10 mouse cellular contexts compared by ENCODE assay signal in the genomic region with DNA sequence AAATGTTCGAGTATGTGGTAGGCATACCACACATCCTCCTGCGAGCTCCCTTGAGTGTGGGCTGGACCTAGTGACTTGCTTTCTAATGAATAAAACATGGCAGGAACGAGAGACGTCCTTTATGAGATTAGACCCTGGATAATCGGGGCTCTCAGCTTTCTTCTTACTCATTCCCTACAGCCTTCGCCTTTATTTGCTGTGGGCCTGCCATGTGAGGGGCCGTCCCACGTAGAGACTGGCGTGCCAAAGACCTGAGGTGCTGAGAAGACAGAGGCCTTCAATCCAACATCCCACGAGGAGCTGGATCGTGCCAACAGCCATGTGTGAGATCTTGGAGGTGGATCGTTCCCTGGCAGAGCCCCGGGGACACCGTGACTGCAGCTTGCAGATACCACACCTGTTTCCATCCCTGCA. TPM values are rescaled to one million over a fixed set of nuclear protein-coding genes. Genes with fewer than 3 reads are reported as not detected.
DNase-seq lines count a peak whose midpoint lies in the region; ATAC-seq lines count a peak whose summit lies in the region.
"Had no signal": no experiment of that assay in that cellular context is flagged by ENCODE, and none has a peak within 500 bp of the region (broad histone marks: within the 10 kb centered on the region; RNA-seq: fewer than 3 reads in every experiment).

No protein-coding gene starts in this region.

- no peak overlapping the region for H3K4me3 ChIP-seq in heart, embryonic 11.5 days (ENCODE audit: low read depth, low read length)
- no peak overlapping the region for H3K4me3 ChIP-seq in midbrain, embryonic 11.5 days (ENCODE audit: low read depth, low read length)
- H3K4me3 ChIP-seq in midbrain, embryonic 15.5 days, result no peak overlapping the region
- H3K4me3 ChIP-seq in midbrain, embryonic 13.5 days (replicated peaks), result no peak overlapping the region

- H3K4me2 ChIP-seq in heart, embryonic 11.5 days, result no peak overlapping the region
- no peak overlapping the region for H3K4me2 ChIP-seq in midbrain, embryonic 11.5 days
- no peak overlapping the region for H3K4me2 ChIP-seq in midbrain, embryonic 15.5 days
- H3K4me2 ChIP-seq in midbrain, embryonic 13.5 days (replicated peaks), result peak overlapping the region; percentile 22; the same call in 1 of the 2 replicates
- H3K4me2 ChIP-seq: liver, embryonic 11.5 days had no signal

- no peak for ATAC-seq in heart, embryonic 11.5 days (replicated peaks; ENCODE audit: insufficient number of reproducible peaks, low FRiP score, low TSS enrichment)
- peak; percentile 54; the same call in 1 of the 2 replicates for ATAC-seq in midbrain, embryonic 11.5 days (ENCODE audit: low FRiP score)
- no peak for ATAC-seq in midbrain, embryonic 15.5 days (replicated peaks)
- no peak for ATAC-seq in midbrain, embryonic 13.5 days
- ATAC-seq in CD4-positive, CD25-positive, alpha-beta regulatory T cell, adult 4 months, result no peak

- peak overlapping the region; percentile 48; the same call in 1 of the 2 replicates for H3K27ac ChIP-seq in heart, embryonic 11.5 days (ENCODE audit: low read depth, low read length)
- H3K27ac ChIP-seq in midbrain, embryonic 11.5 days (ENCODE audit: low read depth, low read length), result no peak overlapping the region
- H3K27ac ChIP-seq in midbrain, embryonic 15.5 days, result no peak overlapping the region; the same call in 1 of the 2 replicates
- peak overlapping the region; percentile 39; the same call in 1 of the 2 replicates for H3K27ac ChIP-seq in midbrain, embryonic 13.5 days

- no peak for DNase-seq in heart, postnatal 25 days (ENCODE audit: low spot score)
- peak; percentile 89 for DNase-seq in midbrain, embryonic 11.5 days (ENCODE audit: low spot score, missing footprints)
- peak; percentile 69 to 81 for DNase-seq in frontal cortex, postnatal 36 days (ENCODE audit: low spot score in 2 of 2)
- no peak for DNase-seq in natural killer cell, adult 2 months (ENCODE audit: low spot score in 2 of 2)

- H3K27me3 ChIP-seq in heart, embryonic 11.5 days (ENCODE audit: control insufficient read depth, insufficient read depth, low read length), result no peaks in the 10 kb centered on the region
- H3K27me3 ChIP-seq in midbrain, embryonic 11.5 days (ENCODE audit: control insufficient read depth, insufficient read depth, low read length), result no peaks in the 10 kb centered on the region
- H3K27me3 ChIP-seq in midbrain, embryonic 15.5 days (replicated peaks), result no peaks in the 10 kb centered on the region
- no peaks in the 10 kb centered on the region for H3K27me3 ChIP-seq in midbrain, embryonic 13.5 days

- no peaks in the 10 kb centered on the region for H3K36me3 ChIP-seq in heart, embryonic 11.5 days (ENCODE audit: control insufficient read depth, insufficient read depth, low read length)
- no peaks in the 10 kb centered on the region for H3K36me3 ChIP-seq in midbrain, embryonic 11.5 days (ENCODE audit: control insufficient read depth, insufficient read depth, low read length)
- H3K36me3 ChIP-seq in midbrain, embryonic 15.5 days (replicated peaks), result no peaks in the 10 kb centered on the region
- no peaks in the 10 kb centered on the region for H3K36me3 ChIP-seq in midbrain, embryonic 13.5 days

- H3K9me3 ChIP-seq in heart, embryonic 11.5 days (replicated peaks; ENCODE audit: control insufficient read depth, low read length), result no peaks in the 10 kb centered on the region
- H3K9me3 ChIP-seq in midbrain, embryonic 11.5 days (ENCODE audit: control insufficient read depth, low read length), result no peaks in the 10 kb centered on the region
- H3K9me3 ChIP-seq in midbrain, embryonic 15.5 days, result no peaks in the 10 kb centered on the region
- H3K9me3 ChIP-seq in midbrain, embryonic 13.5 days, result 0 out of 2 replicates have a peak, but pooled peaks cover 2% of the 10 kb centered on the region

- 67% methylated on average over 14 of the region's 14 CpGs for WGBS in heart, embryonic 11.5 days (ENCODE audit: insufficient replicate concordance)
- WGBS in midbrain, embryonic 11.5 days, result 40% methylated on average over 14 of the region's 14 CpGs
- 26% methylated on average over 14 of the region's 14 CpGs for WGBS in midbrain, embryonic 15.5 days
- 29% methylated on average over 14 of the region's 14 CpGs for WGBS in midbrain, embryonic 13.5 days

- intact Hi-C loops in heart, postnatal 25 days (cut with DNase I), result loop anchor here (2.0 to 5.0 kb wide), 2 partner anchors 54 to 202 kb away; no protein-coding TSS in a partner anchor

- H3K9ac ChIP-seq in heart, embryonic 11.5 days (ENCODE audit: low read depth, low read length), result peak overlapping the region; percentile 43; the same call in 1 of the 2 replicates
- no peak overlapping the region for H3K9ac ChIP-seq in midbrain, embryonic 11.5 days (ENCODE audit: low read length)
- no peak overlapping the region for H3K9ac ChIP-seq in midbrain, embryonic 15.5 days
- peak overlapping the region; percentile 32; the same call in 1 of the 2 replicates for H3K9ac ChIP-seq in midbrain, embryonic 13.5 days (replicated peaks)

- peaks cover 11% of the 10 kb centered on the region for H3K4me1 ChIP-seq in heart, embryonic 11.5 days (ENCODE audit: control insufficient read depth, insufficient read depth, low read length)
- H3K4me1 ChIP-seq in midbrain, embryonic 11.5 days (ENCODE audit: control insufficient read depth, insufficient read depth, low read length), result peaks cover 10% of the 10 kb centered on the region
- peaks cover 15% of the 10 kb centered on the region for H3K4me1 ChIP-seq in midbrain, embryonic 15.5 days
- peaks cover 26% of the 10 kb centered on the region for H3K4me1 ChIP-seq in midbrain, embryonic 13.5 days (replicated peaks)

RNA-seq across cellular contexts. Expression of a gene that starts 32.1 kb away (rescaled TPM):
- polyA plus RNA-seq in heart, embryonic 11.5 days (2014; fragmentation: Nextera tagmentation; extraction: Ambion mirVana), result 0.13 TPM in 1 of 2 replicates, not detected in the other
- under 1 TPM; 0.18 to 0.20 TPM for total RNA-seq in heart, postnatal 25 days (2021)
- 0.23 and 0.67 TPM in 2 replicates for polyA plus RNA-seq in midbrain, embryonic 11.5 days (2014; fragmentation: Nextera tagmentation; extraction: Ambion mirVana)
- polyA plus RNA-seq in midbrain, embryonic 15.5 days (2015; fragmentation: Nextera tagmentation; extraction: Ambion mirVana), result 0.09 TPM in 1 of 2 replicates, not detected in the other
- polyA plus RNA-seq in midbrain, embryonic 13.5 days (2015; fragmentation: Nextera tagmentation; extraction: Ambion mirVana), result 0.10 and 0.16 TPM in 2 replicates
- under 1 TPM in 1 of 2 experiments, not detected in 1; 0.35 TPM for polyA plus RNA-seq in CD4-positive, CD25-positive, alpha-beta regulatory T cell, adult 4 months (2017; shearing (Covaris generic))
- total RNA-seq: gastrocnemius, postnatal 36 days had no signal
- polyA plus RNA-seq: liver, embryonic 11.5 days had no signal

RNA-seq across cellular contexts. Expression of a gene that starts 33.7 kb away (rescaled TPM):
- polyA plus RNA-seq in heart, embryonic 11.5 days (2014; fragmentation: Nextera tagmentation; extraction: Ambion mirVana), result 0.21 and 0.36 TPM in 2 replicates
- under 1 TPM; 0.29 to 0.64 TPM for total RNA-seq in heart, postnatal 25 days (2021)
- polyA plus RNA-seq in midbrain, embryonic 11.5 days (2014; fragmentation: Nextera tagmentation; extraction: Ambion mirVana), result 0.41 TPM in 1 of 2 replicates, not detected in the other
- polyA plus RNA-seq in midbrain, embryonic 15.5 days (2015; fragmentation: Nextera tagmentation; extraction: Ambion mirVana), result 0.09 TPM in 1 of 2 replicates, not detected in the other
- not detected in 2 replicates for polyA plus RNA-seq in midbrain, embryonic 13.5 days (2015; fragmentation: Nextera tagmentation; extraction: Ambion mirVana)
- 100 to 1,000 TPM; 277 to 361 TPM for polyA plus RNA-seq in CD4-positive, CD25-positive, alpha-beta regulatory T cell, adult 4 months (2017; shearing (Covaris generic))
- total RNA-seq: gastrocnemius, postnatal 36 days had no signal

Comparison
In these comparisons a context has a peak if more than half of its experiments do, and no peak if none do; other contexts are left out.
1. H3K27ac ChIP-seq: peak in heart, embryonic 11.5 days (single experiment) and midbrain, embryonic 13.5 days (single experiment); none in midbrain, embryonic 11.5 days (single experiment) and midbrain, embryonic 15.5 days (single experiment).
2. H3K9ac ChIP-seq: peak in heart, embryonic 11.5 days (single experiment) and midbrain, embryonic 13.5 days (single experiment); none in midbrain, embryonic 11.5 days (single experiment) and midbrain, embryonic 15.5 days (single experiment).
3. DNase-seq: peak in midbrain, embryonic 11.5 days (single experiment) and frontal cortex, postnatal 36 days (2 of 2); none in heart, postnatal 25 days (single experiment) and natural killer cell, adult 2 months (0 of 2).
4. RNA of a gene that starts 33.7 kb away (polyA plus RNA-seq): 277 to 361 TPM in CD4-positive, CD25-positive, alpha-beta regulatory T cell, adult 4 months; 0.21 to 0.36 TPM in heart, embryonic 11.5 days, 0.41 TPM in midbrain, embryonic 11.5 days, not detected in midbrain, embryonic 13.5 days and 0.09 TPM in midbrain, embryonic 15.5 days; every median in the first group is over 100 times any median in the second.